Mouse (Mus musculus): Measurements from ENCODE around the gene Cep128.

Gene Cep128

DNA sequence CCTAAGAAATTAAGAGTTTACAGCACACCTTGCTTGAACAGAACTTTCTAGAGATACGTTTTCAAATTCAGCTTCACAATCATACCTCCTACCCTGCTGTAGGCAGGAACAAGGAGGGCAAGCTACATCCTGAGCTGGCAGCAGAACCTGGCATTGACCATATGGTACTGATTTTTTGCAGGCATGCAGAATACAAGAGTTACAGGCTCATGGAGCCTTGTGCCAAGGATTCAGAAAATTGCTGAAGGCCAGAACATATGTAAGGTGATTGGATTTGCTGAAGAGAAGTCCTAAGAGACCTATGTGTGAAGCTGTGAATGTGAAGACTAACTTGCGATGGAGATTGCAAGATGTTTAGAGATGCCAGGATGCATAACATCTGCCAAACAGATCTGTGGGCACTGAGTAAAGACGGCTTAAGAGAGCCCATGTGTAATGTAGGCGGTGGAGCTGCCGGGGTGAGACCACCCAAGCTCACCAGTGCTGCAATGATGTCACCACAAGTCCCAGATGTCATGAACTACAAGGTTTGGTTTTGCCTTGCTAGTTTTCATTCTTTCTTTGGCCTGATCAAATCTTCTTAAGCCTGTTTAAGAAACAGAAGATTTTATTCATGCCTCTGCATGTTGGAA, 422.7 kb downstream of the Cep128 start:
- no peak for DNase-seq (ENCODE audit: low spot score)

- no peak for DNase-seq (ENCODE audit: low spot score)
Measured at GRCm38 (mm10) chr12:90954740-90955473, 429.3 kb downstream of the Cep128 start.
